In the genomic region with DNA sequence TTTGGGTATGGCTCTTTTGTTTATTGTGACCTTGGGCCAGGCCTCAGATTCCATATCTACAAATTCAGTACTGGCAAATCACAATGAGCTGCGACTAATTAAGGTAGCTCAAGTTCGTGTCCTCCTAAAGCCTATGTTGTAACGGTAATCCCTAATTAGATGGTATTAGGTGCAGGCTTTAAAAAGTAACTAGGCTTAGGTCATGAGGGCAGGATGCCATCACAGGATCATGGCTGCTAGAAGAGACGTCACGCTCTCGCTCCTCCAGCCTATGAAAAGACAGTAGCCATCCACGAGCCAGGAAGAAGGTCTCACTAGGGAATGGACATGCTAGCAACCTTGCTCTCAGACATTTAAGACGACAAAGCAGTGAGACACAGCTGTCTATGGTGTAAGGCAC, we compare ENCODE assay signal across 22 mouse cellular contexts. TPM values are rescaled to one million over a fixed set of nuclear protein-coding genes. Genes with fewer than 3 reads are reported as not detected.
DNase-seq lines count a peak whose midpoint lies in the region; ATAC-seq and TF ChIP-seq lines count a peak whose summit lies in the region.
"Had no signal": no experiment of that assay in that cellular context is flagged by ENCODE, and none has a peak within 500 bp of the region (broad histone marks: within the 10 kb centered on the region; RNA-seq: fewer than 3 reads in every experiment).

No protein-coding gene starts in this region.

- intact Hi-C loops in left cerebral cortex, adult 2 months (cut with DNase I), result loop anchor here (2.0 kb wide), 1 partner anchor 23 kb away; no protein-coding TSS in a partner anchor
- intact Hi-C loops in left cerebral cortex, postnatal 36 days (cut with DNase I), result no loop called here

- TF ChIP-seq CTCF in left cerebral cortex, adult 2 months (IDR thresholded peaks at IDR 0.05), result no peak

- no peaks in the 10 kb centered on the region for H3K27me3 ChIP-seq in hindbrain, embryonic 12.5 days
- H3K27me3 ChIP-seq in hindbrain, embryonic 10.5 days (ENCODE audit: insufficient read depth, poor library complexity, severe bottlenecking), result no peaks in the 10 kb centered on the region
- H3K27me3 ChIP-seq in forebrain, embryonic 13.5 days, result no peaks in the 10 kb centered on the region
- H3K27me3 ChIP-seq: CH12.LX; limb, embryonic 13.5 days; liver, embryonic 12.5 days; Patski had no signal

- H3K36me3 ChIP-seq in hindbrain, embryonic 12.5 days, result peaks cover 3% of the 10 kb centered on the region; the same call in 1 of the 2 replicates
- H3K36me3 ChIP-seq in hindbrain, embryonic 10.5 days, result peaks cover 63% of the 10 kb centered on the region
- peaks cover 23% of the 10 kb centered on the region for H3K36me3 ChIP-seq in forebrain, embryonic 13.5 days (ENCODE audit: poor library complexity, severe bottlenecking)
- H3K36me3 ChIP-seq: G1E; liver, embryonic 12.5 days had no signal

- ATAC-seq in hindbrain, embryonic 12.5 days (ENCODE audit: low FRiP score), result no peak
- ATAC-seq in forebrain, embryonic 13.5 days, result no peak
- ATAC-seq: liver, embryonic 12.5 days; Patski had no signal

- no peak overlapping the region for H3K9ac ChIP-seq in hindbrain, embryonic 12.5 days
- H3K9ac ChIP-seq in forebrain, embryonic 13.5 days, result peak overlapping the region; percentile 31; the same call in 1 of the 2 replicates
- H3K9ac ChIP-seq: limb, embryonic 13.5 days; liver, embryonic 12.5 days had no signal

- peak overlapping the region; percentile 80; the same call in 1 of the 2 replicates for H3K27ac ChIP-seq in hindbrain, embryonic 12.5 days
- H3K27ac ChIP-seq in hindbrain, embryonic 10.5 days, result no peak overlapping the region
- H3K27ac ChIP-seq in left cerebral cortex, adult 2 months, result peak overlapping the region; percentile 41; the same call in 1 of the 2 replicates
- H3K27ac ChIP-seq in forebrain, embryonic 13.5 days, result peak overlapping the region; percentile 91
- H3K27ac ChIP-seq: hindbrain, postnatal 0 days; limb, embryonic 13.5 days; liver, embryonic 12.5 days had no signal

- H3K9me3 ChIP-seq in hindbrain, embryonic 12.5 days (replicated peaks), result no peaks in the 10 kb centered on the region
- no peaks in the 10 kb centered on the region for H3K9me3 ChIP-seq in hindbrain, embryonic 10.5 days
- H3K9me3 ChIP-seq in forebrain, embryonic 13.5 days (replicated peaks), result no peaks in the 10 kb centered on the region
- H3K9me3 ChIP-seq: embryonic facial prominence, embryonic 10.5 days; G1E; limb, embryonic 13.5 days; liver, embryonic 12.5 days had no signal

- no peak overlapping the region for H3K4me2 ChIP-seq in hindbrain, embryonic 12.5 days (replicated peaks)
- peak overlapping the region; percentile 56 for H3K4me2 ChIP-seq in forebrain, embryonic 13.5 days
- H3K4me2 ChIP-seq: limb, embryonic 13.5 days had no signal

- DNase-seq in hindbrain, embryonic 10.5 days (ENCODE audit: low spot score), result no peak
- no peak for DNase-seq in left cerebral cortex, adult 2 months (ENCODE audit: extremely low spot score in 1 of 2, low spot score in 2 of 2)
- no peak for DNase-seq in left cerebral cortex, postnatal 36 days (ENCODE audit: low spot score in 2 of 2)
- DNase-seq in retina, embryonic 14.5 days (ENCODE audit: low spot score), result peak; percentile 20
- no peak for DNase-seq in frontal cortex, postnatal 10 days (ENCODE audit: low spot score in 2 of 2)
- DNase-seq: adrenal gland, postnatal 36 days; B cell, adult 2 months; heart, postnatal 36 days; layer of hippocampus, postnatal 36 days; lung, adult 18-20 months; lung, postnatal 10 days; right cerebral cortex, postnatal 14 days; spleen, adult 18-20 months had no signal

- WGBS in hindbrain, embryonic 12.5 days, result 83% methylated on average over 8 of the region's 8 CpGs
- WGBS in hindbrain, embryonic 10.5 days, result 87% methylated on average over 8 of the region's 8 CpGs
- WGBS in forebrain, embryonic 13.5 days, result 54% methylated on average over 8 of the region's 8 CpGs

- no peak overlapping the region for H3K4me3 ChIP-seq in hindbrain, embryonic 12.5 days
- no peak overlapping the region for H3K4me3 ChIP-seq in hindbrain, embryonic 10.5 days
- H3K4me3 ChIP-seq in left cerebral cortex, adult 2 months, result no peak overlapping the region
- H3K4me3 ChIP-seq in forebrain, embryonic 13.5 days, result no peak overlapping the region
- H3K4me3 ChIP-seq: embryonic facial prominence, embryonic 10.5 days; limb, embryonic 13.5 days; liver, embryonic 12.5 days had no signal

- peaks cover 49% of the 10 kb centered on the region for H3K4me1 ChIP-seq in hindbrain, embryonic 12.5 days
- peaks cover 48% of the 10 kb centered on the region for H3K4me1 ChIP-seq in hindbrain, embryonic 10.5 days (replicated peaks)
- H3K4me1 ChIP-seq in forebrain, embryonic 13.5 days, result peaks cover 71% of the 10 kb centered on the region

RNA-seq across cellular contexts. Expression of a gene that starts 7.3 kb away (rescaled TPM):
- 131 and 133 TPM in 2 replicates for polyA plus RNA-seq in hindbrain, embryonic 12.5 days (2016; fragmentation: Nextera tagmentation; extraction: Ambion mirVana)
- 133 TPM in 2 replicates for polyA plus RNA-seq in hindbrain, embryonic 10.5 days (2016; fragmentation: Nextera tagmentation; extraction: Ambion mirVana)
- 10 to 100 TPM; 32.6 TPM for total RNA-seq in left cerebral cortex, adult 2 months (2021)
- total RNA-seq in left cerebral cortex, postnatal 36 days (2021), result 10 to 100 TPM; 34.6 to 38.7 TPM
- 113 and 123 TPM in 2 replicates for polyA plus RNA-seq in forebrain, embryonic 13.5 days (2015; fragmentation: Nextera tagmentation; extraction: Ambion mirVana)
- total RNA-seq: G1E had no signal
- polyA plus RNA-seq: G1E had no signal
